Mouse (Mus musculus) E14TG2a.4 (cell line): ENCODE data around the gene Tsc22d4.
A peak's percentile ranks its signal among the peaks of the same experiment; 100 is the strongest.

Experiments
- H3K27me3 ChIP-seq: 2 replicates; pipeline ENCODE4 v1.6.1; 2014; ENCODE audit warnings: low read length, control low read depth; ENCODE audit not compliant: insufficient read depth
- H3K36me3 ChIP-seq: 2 replicates; pipeline ENCODE4 v1.6.1; 2014; ENCODE audit warnings: low read length, control low read depth; ENCODE audit not compliant: insufficient read depth
- H3K4me1 ChIP-seq: replicated peaks from 2 replicates; pipeline ENCODE4 v1.6.1; 2014; ENCODE audit warnings: low read depth, low read length, control low read depth
- H3K4me3 ChIP-seq: replicated peaks from 2 replicates; pipeline ENCODE4 v1.5.1; 2014; ENCODE audit warnings: mild to moderate bottlenecking, low read length
- H3K9me3 ChIP-seq: 2 replicates; pipeline ENCODE4 v1.6.1; 2014; ENCODE audit warnings: low read length, control low read depth
- CTCF ChIP-seq: conservative IDR thresholded peaks from 2 replicates; pipeline ENCODE4 v1.5.1; 2014; ENCODE audit warnings: low read length
- NANOG ChIP-seq: IDR thresholded peaks from 2 replicates; pipeline ENCODE4 v1.6.1; 2014; ENCODE audit warnings: borderline replicate concordance, low read length, mixed read lengths
- POU5F1 ChIP-seq: IDR thresholded peaks from 2 replicates; pipeline ENCODE4 v1.6.1; 2014; ENCODE audit warnings: low read length, borderline replicate concordance

The Tsc22d4 gene

GRCm38 (mm10) chr5:137781661-137782060, 36.1 kb downstream of the Tsc22d4 start:
- peaks cover 58% of the 10 kb centered on the region for H3K36me3 ChIP-seq
- TF ChIP-seq CTCF: no peak
- TF ChIP-seq NANOG: no peak
- no peak for TF ChIP-seq POU5F1
- no peaks in the 10 kb centered on the region for H3K27me3 ChIP-seq
- peak overlapping the region; percentile 21 for H3K4me3 ChIP-seq
- H3K4me1 ChIP-seq: peaks cover 76% of the 10 kb centered on the region
- H3K9me3 ChIP-seq: no peaks in the 10 kb centered on the region

- peaks cover 3% of the 10 kb centered on the region for H3K27me3 ChIP-seq
- H3K36me3 ChIP-seq: peaks cover 58% of the 10 kb centered on the region
- TF ChIP-seq CTCF (no peak), NANOG (no peak), POU5F1 (no peak)
- H3K4me1 ChIP-seq: peaks cover 71% of the 10 kb centered on the region
- H3K4me3 ChIP-seq: peak overlapping the region; percentile 94
- H3K9me3 ChIP-seq: no peaks in the 10 kb centered on the region
Observed at GRCm38 (mm10) chr5:137782776-137783522, 37.4 kb downstream of the Tsc22d4 start.

GRCm38 (mm10) chr5:137783901-137784540, 38.5 kb downstream of the Tsc22d4 start:
- Histone ChIP-seq H3K4me3 (peak overlapping the region; percentile 94), H3K9me3 (no peaks in the 10 kb centered on the region), H3K4me1 (peaks cover 69% of the 10 kb centered on the region), H3K36me3 (peaks cover 58% of the 10 kb centered on the region), H3K27me3 (peaks cover 7% of the 10 kb centered on the region)
- TF ChIP-seq NANOG: no peak
- TF ChIP-seq POU5F1: no peak
- TF ChIP-seq CTCF: no peak

GRCm38 (mm10) chr5:137784546-137784945, 39.0 kb downstream of the Tsc22d4 start:
- TF ChIP-seq CTCF: no peak
- TF ChIP-seq POU5F1: no peak
- no peak for TF ChIP-seq NANOG
- H3K27me3 ChIP-seq: peaks cover 7% of the 10 kb centered on the region
- H3K4me3 ChIP-seq: peak overlapping the region; percentile 94
- peaks cover 69% of the 10 kb centered on the region for H3K4me1 ChIP-seq
- H3K36me3 ChIP-seq: peaks cover 58% of the 10 kb centered on the region
- no peaks in the 10 kb centered on the region for H3K9me3 ChIP-seq

- TF ChIP-seq POU5F1 (no peak), NANOG (no peak), CTCF (no peak)
- peaks cover 50% of the 10 kb centered on the region for H3K36me3 ChIP-seq
- peaks cover 7% of the 10 kb centered on the region for H3K27me3 ChIP-seq
- no peaks in the 10 kb centered on the region for H3K9me3 ChIP-seq
- peaks cover 60% of the 10 kb centered on the region for H3K4me1 ChIP-seq
- peak overlapping the region; percentile 94 for H3K4me3 ChIP-seq
Observed at GRCm38 (mm10) chr5:137785164-137786031, 39.9 kb downstream of the Tsc22d4 start.

GRCm38 (mm10) chr5:137786109-137786942, 40.8 kb downstream of the Tsc22d4 start:
- Histone ChIP-seq H3K9me3 (no peaks in the 10 kb centered on the region), H3K36me3 (peaks cover 40% of the 10 kb centered on the region), H3K4me3 (peak overlapping the region; percentile 94), H3K27me3 (peaks cover 7% of the 10 kb centered on the region), H3K4me1 (peaks cover 51% of the 10 kb centered on the region)
- TF ChIP-seq CTCF (no peak), POU5F1 (no peak), NANOG (no peak)

- H3K36me3 ChIP-seq: peaks cover 30% of the 10 kb centered on the region
- no peaks in the 10 kb centered on the region for H3K9me3 ChIP-seq
- peaks cover 41% of the 10 kb centered on the region for H3K4me1 ChIP-seq
- TF ChIP-seq POU5F1 (peak; percentile 27; the same call in 1 of the 2 replicates), CTCF (no peak), NANOG (0 out of 2 replicates have a peak, but pooled peaks have one; percentile 9)
- peak within 1 kb of the TSS; percentile 94 for H3K4me3 ChIP-seq
- peaks cover 7% of the 10 kb centered on the region for H3K27me3 ChIP-seq
Observed at GRCm38 (mm10) chr5:137787151-137787928, 41.8 kb downstream of the Tsc22d4 start, which contains the start of the genes Mepce and Zcwpw1. Mepce (minus strand) TSS chr5:137787655. Zcwpw1 (plus strand) TSS chr5:137787798.
